Mouse (Mus musculus) retina, postnatal 7 days (tissue): ENCODE measurements around the gene Blvrb.
A peak's percentile ranks its signal among the peaks of the same experiment; 100 is the strongest.

ENCODE experiments used
- DNase-seq: peaks from one replicate; pipeline ENCODE4 v3.0.0-alpha.2; 2012; ENCODE audit warnings: low read depth, low spot score

Gene Blvrb

GRCm38 (mm10) chr7:27447419-27448286 lies at the start of gene Blvrb, which contains the start of gene Sptbn4:
Gene Blvrb (plus strand): TSS chr7:27447978.
Gene Sptbn4 (minus strand): TSS chr7:27447686.
- peak; percentile 91 for DNase-seq

- no peak for DNase-seq
Observed at GRCm38 (mm10) chr7:27400545-27400944, 47.2 kb upstream of the Blvrb start.

GRCm38 (mm10) chr7:27402675-27403074 lies 45.1 kb upstream of the Blvrb start:
- peak; percentile 53 for DNase-seq

- no peak for DNase-seq
Observed at GRCm38 (mm10) chr7:27404203-27404942, 43.4 kb upstream of the Blvrb start.

GRCm38 (mm10) chr7:27406481-27406880 lies 41.3 kb upstream of the Blvrb start:
- DNase-seq = no peak

GRCm38 (mm10) chr7:27407816-27408215 lies 40.0 kb upstream of the Blvrb start:
- no peak for DNase-seq

- DNase-seq = peak; percentile 67
Observed at GRCm38 (mm10) chr7:27408379-27409176, 39.2 kb upstream of the Blvrb start.

GRCm38 (mm10) chr7:27417151-27417550 lies 30.6 kb upstream of the Blvrb start:
- no peak for DNase-seq

GRCm38 (mm10) chr7:27419101-27419500 lies 28.7 kb upstream of the Blvrb start:
- no peak for DNase-seq

- no peak for DNase-seq
Observed at GRCm38 (mm10) chr7:27423556-27424326, 24.0 kb upstream of the Blvrb start.

- no peak for DNase-seq
Observed at GRCm38 (mm10) chr7:27427387-27427786, 20.4 kb upstream of the Blvrb start.

- DNase-seq = no peak
Observed at GRCm38 (mm10) chr7:27428002-27428401, 19.8 kb upstream of the Blvrb start.

GRCm38 (mm10) chr7:27429135-27429534 lies 18.6 kb upstream of the Blvrb start:
- no peak for DNase-seq

GRCm38 (mm10) chr7:27433349-27433748 lies 14.4 kb upstream of the Blvrb start:
- no peak for DNase-seq

- DNase-seq = no peak
Observed at GRCm38 (mm10) chr7:27433794-27434193, 14.0 kb upstream of the Blvrb start.

GRCm38 (mm10) chr7:27437544-27437943 lies 10.2 kb upstream of the Blvrb start:
- DNase-seq = no peak

- DNase-seq = no peak
Observed at GRCm38 (mm10) chr7:27440014-27440413, 7.8 kb upstream of the Blvrb start.

- no peak for DNase-seq
Observed at GRCm38 (mm10) chr7:27446051-27446450, 1.7 kb upstream of the Blvrb start.

- no peak for DNase-seq
Observed at GRCm38 (mm10) chr7:27446521-27447418, 1.0 kb upstream of the Blvrb start.
